In genomic region chr4:149798116-149798515, GRCm38 (mm10) we compare ENCODE assay signal across 19 mouse cellular contexts. TPM values are rescaled to one million over a fixed set of nuclear protein-coding genes. Genes with fewer than 3 reads are reported as not detected.
A peak's percentile ranks its signal among the peaks of the same experiment; 100 is the strongest.
DNase-seq lines count a peak whose midpoint lies in the region; ATAC-seq and TF ChIP-seq lines count a peak whose summit lies in the region.
"Had no signal": no experiment of that assay in that cellular context is flagged by ENCODE, and none has a peak within 500 bp of the region (broad histone marks: within the 10 kb centered on the region; RNA-seq: fewer than 3 reads in every experiment).

No protein-coding gene starts in this region.

- H3K9me3 ChIP-seq in heart, embryonic 10.5 days: no peaks in the 10 kb centered on the region
- H3K9me3 ChIP-seq in kidney, postnatal 0 days (replicated peaks; ENCODE audit: low read length): no peaks in the 10 kb centered on the region
- H3K9me3 ChIP-seq in ES-Bruce4 (replicated peaks; ENCODE audit: control insufficient read depth, insufficient read depth, low read length, poor library complexity, severe bottlenecking): no peaks in the 10 kb centered on the region
- H3K9me3 ChIP-seq in liver, embryonic 11.5 days (ENCODE audit: control insufficient read depth, low read length): no peaks in the 10 kb centered on the region
- H3K9me3 ChIP-seq in intestine, embryonic 16.5 days (ENCODE audit: control insufficient read depth, low read length): no peaks in the 10 kb centered on the region
- H3K9me3 ChIP-seq: forebrain, embryonic 15.5 days; G1E; limb, embryonic 10.5 days had no signal

- DNase-seq in heart, embryonic 10.5 days (ENCODE audit: low spot score): no peak
- DNase-seq in heart, postnatal 4 days: no peak
- DNase-seq in kidney, postnatal 0 days (ENCODE audit: low spot score): no peak
- DNase-seq in kidney, adult 9 months: no peak
- no peak for DNase-seq in liver, embryonic 11.5 days (ENCODE audit: low spot score)
- no peak for DNase-seq in layer of hippocampus, postnatal 14 days (ENCODE audit: low spot score in 2 of 2)
- DNase-seq: adrenal gland, postnatal 10 days; B cell, adult 2 months; cerebellum, postnatal 10 days; gastrocnemius, postnatal 14 days; heart, postnatal 14 days; layer of hippocampus, postnatal 36 days had no signal

- 56% methylated on average over 2 of the region's 2 CpGs for WGBS in heart, embryonic 10.5 days
- 55% methylated on average over 2 of the region's 2 CpGs for WGBS in kidney, postnatal 0 days
- WGBS in liver, embryonic 11.5 days: 63% methylated on average over 2 of the region's 2 CpGs
- 53% methylated on average over 2 of the region's 2 CpGs for whole genome bisulfite sequencing in intestine, embryonic 16.5 days

- H3K4me1 ChIP-seq in heart, embryonic 10.5 days: peaks cover 34% of the 10 kb centered on the region
- H3K4me1 ChIP-seq in kidney, postnatal 0 days (replicated peaks; ENCODE audit: insufficient read depth, low read length): no peaks in the 10 kb centered on the region
- H3K4me1 ChIP-seq in ES-Bruce4 (ENCODE audit: control insufficient read depth, insufficient read depth, low read length): peaks cover 12% of the 10 kb centered on the region
- H3K4me1 ChIP-seq in liver, embryonic 11.5 days (replicated peaks; ENCODE audit: control insufficient read depth, insufficient read depth, low read length): peaks cover 12% of the 10 kb centered on the region
- H3K4me1 ChIP-seq in intestine, embryonic 16.5 days (ENCODE audit: control insufficient read depth, insufficient read depth, low read length): 0 out of 2 replicates have a peak, but pooled peaks cover 7% of the 10 kb centered on the region
- H3K4me1 ChIP-seq: forebrain, embryonic 15.5 days had no signal

- H3K4me3 ChIP-seq in heart, embryonic 10.5 days: no peak overlapping the region
- no peak overlapping the region for H3K4me3 ChIP-seq in kidney, postnatal 0 days (replicated peaks; ENCODE audit: low read depth, low read length)
- no peak overlapping the region for H3K4me3 ChIP-seq in ES-Bruce4 (ENCODE audit: low read depth, low read length)
- no peak overlapping the region for H3K4me3 ChIP-seq in liver, embryonic 11.5 days (ENCODE audit: low read depth, low read length)
- no peak overlapping the region for H3K4me3 ChIP-seq in intestine, embryonic 16.5 days (ENCODE audit: low read length)
- H3K4me3 ChIP-seq: erythroblast, embryonic 14.5 days; forebrain, embryonic 15.5 days; limb, embryonic 10.5 days; megakaryocyte, embryonic 14.5 days had no signal

- TF ChIP-seq EP300 in ES-Bruce4 (IDR thresholded peaks at IDR 0.05; ENCODE audit: insufficient read depth, low read depth, low read length): no peak

- no peak for TF ChIP-seq POLR2A in ES-Bruce4 (IDR thresholded peaks at IDR 0.05; ENCODE audit: insufficient read depth, low read length)

- H3K4me2 ChIP-seq in kidney, postnatal 0 days (ENCODE audit: low read length): no peak overlapping the region
- H3K4me2 ChIP-seq in liver, embryonic 11.5 days: no peak overlapping the region
- no peak overlapping the region for H3K4me2 ChIP-seq in intestine, embryonic 16.5 days (ENCODE audit: low read depth, low read length)
- H3K4me2 ChIP-seq: forebrain, embryonic 15.5 days had no signal

- TF ChIP-seq CTCF in kidney, postnatal 0 days (IDR thresholded peaks at IDR 0.05; ENCODE audit: low read depth): no peak
- TF ChIP-seq CTCF in ES-Bruce4 (IDR thresholded peaks at IDR 0.05; ENCODE audit: low read depth, low read length): no peak

- H3K27me3 ChIP-seq in heart, embryonic 10.5 days (ENCODE audit: insufficient read depth, poor library complexity, severe bottlenecking): 0 out of 2 replicates have a peak, but pooled peaks cover 8% of the 10 kb centered on the region
- H3K27me3 ChIP-seq in kidney, postnatal 0 days (ENCODE audit: insufficient read depth, low read length): no peaks in the 10 kb centered on the region
- H3K27me3 ChIP-seq in ES-Bruce4 (ENCODE audit: control insufficient read depth, insufficient read depth, low read length, poor library complexity, severe bottlenecking): no peaks in the 10 kb centered on the region
- H3K27me3 ChIP-seq in liver, embryonic 11.5 days (replicated peaks; ENCODE audit: control insufficient read depth, insufficient read depth, low read length): no peaks in the 10 kb centered on the region
- H3K27me3 ChIP-seq in intestine, embryonic 16.5 days (replicated peaks; ENCODE audit: control insufficient read depth, insufficient read depth, low read length): no peaks in the 10 kb centered on the region
- H3K27me3 ChIP-seq: forebrain, embryonic 15.5 days had no signal

- H3K36me3 ChIP-seq in heart, embryonic 10.5 days: no peaks in the 10 kb centered on the region
- no peaks in the 10 kb centered on the region for H3K36me3 ChIP-seq in kidney, postnatal 0 days (ENCODE audit: insufficient read depth, low read length)
- no peaks in the 10 kb centered on the region for H3K36me3 ChIP-seq in ES-Bruce4 (ENCODE audit: control insufficient read depth, insufficient read depth, low read length, poor library complexity, severe bottlenecking)
- H3K36me3 ChIP-seq in liver, embryonic 11.5 days (ENCODE audit: control insufficient read depth, insufficient read depth, low read length): no peaks in the 10 kb centered on the region
- H3K36me3 ChIP-seq in intestine, embryonic 16.5 days (ENCODE audit: control insufficient read depth, insufficient read depth, low read length): no peaks in the 10 kb centered on the region
- H3K36me3 ChIP-seq: forebrain, embryonic 15.5 days; G1E; limb, embryonic 10.5 days had no signal

- 0 out of 2 replicates have a peak overlapping the region, but pooled peaks have one; percentile 59 for H3K27ac ChIP-seq in heart, embryonic 10.5 days
- peak overlapping the region; percentile 54 for H3K27ac ChIP-seq in kidney, postnatal 0 days
- peak overlapping the region; percentile 89 for H3K27ac ChIP-seq in ES-Bruce4 (ENCODE audit: insufficient read depth, low read length)
- H3K27ac ChIP-seq in liver, embryonic 11.5 days (ENCODE audit: low read depth, low read length): peak overlapping the region; percentile 66; the same call in 1 of the 2 replicates
- H3K27ac ChIP-seq in intestine, embryonic 16.5 days (ENCODE audit: low read length): no peak overlapping the region
- H3K27ac ChIP-seq: forebrain, embryonic 15.5 days had no signal

- no peak for ATAC-seq in kidney, postnatal 0 days (replicated peaks; ENCODE audit: low FRiP score, low read depth)
- ATAC-seq in liver, embryonic 11.5 days (replicated peaks; ENCODE audit: low FRiP score): no peak
- ATAC-seq in intestine, embryonic 16.5 days: no peak
- ATAC-seq: forebrain, embryonic 15.5 days had no signal

- H3K9ac ChIP-seq in kidney, postnatal 0 days (ENCODE audit: low read depth, low read length): no peak overlapping the region
- H3K9ac ChIP-seq in ES-Bruce4 (ENCODE audit: low read depth, poor library complexity, severe bottlenecking): no peak overlapping the region
- H3K9ac ChIP-seq in liver, embryonic 11.5 days (ENCODE audit: low read depth, low read length): no peak overlapping the region
- no peak overlapping the region for H3K9ac ChIP-seq in intestine, embryonic 16.5 days (ENCODE audit: low read depth, low read length)
- H3K9ac ChIP-seq: forebrain, embryonic 15.5 days had no signal

RNA-seq across cellular contexts. Expression of gene Slc25a33, which starts 24.0 kb away (rescaled TPM):
- polyA plus RNA-seq in heart, embryonic 10.5 days (2016; fragmentation: Nextera tagmentation; extraction: Ambion mirVana): 9.0 and 15.5 TPM in 2 replicates
- total RNA-seq in heart, postnatal 4 days (2021): 1 to 10 TPM; 8.8 to 9.5 TPM
- polyA plus RNA-seq in kidney, postnatal 0 days (2015; fragmentation: Nextera tagmentation; extraction: Ambion mirVana): 15.1 and 15.2 TPM in 2 replicates
- 10.2 and 11.9 TPM in 2 replicates for polyA plus RNA-seq in ES-Bruce4 (2011; ENCODE audit: insufficient read depth, insufficient read length, low read depth, missing spikeins)
- 21.9 and 23.2 TPM in 2 replicates for polyA plus RNA-seq in liver, embryonic 11.5 days (2014; fragmentation: Nextera tagmentation; extraction: Ambion mirVana)
- 10 to 100 TPM; 37.6 to 40.3 TPM for total RNA-seq in layer of hippocampus, postnatal 14 days (2021)
- 6.8 and 9.1 TPM in 2 replicates for polyA plus RNA-seq in intestine, embryonic 16.5 days (2015; fragmentation: Nextera tagmentation; extraction: Ambion mirVana)
